Mouse (Mus musculus) stomach, postnatal 0 days (tissue): Measurements from ENCODE around the gene A530084C06Rik.

Experiments used
- CTCF ChIP-seq: IDR thresholded peaks from 2 replicates; pipeline ENCODE4 v1.5.1; 2016; ENCODE audit warnings: antibody characterized with exemption, low read depth, mild to moderate bottlenecking, moderate library complexity
- EP300 ChIP-seq: optimal IDR thresholded peaks from 2 replicates; pipeline ENCODE3; 2016; ENCODE audit warnings: antibody characterized with exemption

DNA sequence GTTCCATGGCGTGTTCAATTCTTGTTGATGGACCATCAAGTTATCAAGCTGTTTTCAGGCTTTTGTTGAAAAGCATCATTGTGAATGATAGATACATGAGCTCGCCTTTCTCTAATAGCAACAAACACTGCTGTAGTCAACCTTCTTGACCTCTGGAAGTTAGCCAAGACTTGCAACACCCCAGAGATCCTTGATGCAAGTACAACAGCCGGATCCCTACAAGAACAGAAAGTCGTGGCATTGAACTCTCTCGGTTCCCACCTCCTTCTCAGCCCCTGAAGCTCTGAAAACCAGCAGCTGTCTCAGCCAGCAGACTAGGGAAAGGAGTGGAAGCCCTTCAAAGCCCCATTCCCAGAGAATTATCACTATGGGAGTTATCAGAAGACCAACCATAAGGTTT is 28.2 kb upstream of the A530084C06Rik start:
- no peak for TF ChIP-seq CTCF
- no peak for TF ChIP-seq EP300
